In genomic region chr13:21259677-21260113, GRCm38 (mm10) we compare ENCODE assay signal across 8 mouse cellular contexts. TPM values are rescaled to one million over a fixed set of nuclear protein-coding genes. Genes with fewer than 3 reads are reported as not detected.
DNase-seq lines count a peak whose midpoint lies in the region; ATAC-seq and TF ChIP-seq lines count a peak whose summit lies in the region.

No protein-coding gene starts in this region.

- no peak overlapping the region for H3K9ac ChIP-seq in kidney, postnatal 0 days (ENCODE audit: low read depth, low read length)
- peak overlapping the region; percentile 72 for H3K9ac ChIP-seq in forebrain, embryonic 11.5 days (ENCODE audit: low read length)
- no peak overlapping the region for H3K9ac ChIP-seq in intestine, postnatal 0 days (ENCODE audit: low read depth, low read length)
- H3K9ac ChIP-seq in liver, postnatal 0 days (replicated peaks) = no peak overlapping the region
- no peak overlapping the region for H3K9ac ChIP-seq in stomach, embryonic 16.5 days (ENCODE audit: low read length)

- no peaks in the 10 kb centered on the region for H3K9me3 ChIP-seq in kidney, postnatal 0 days (replicated peaks; ENCODE audit: low read length)
- H3K9me3 ChIP-seq in forebrain, embryonic 11.5 days (ENCODE audit: control insufficient read depth, low read length) = no peaks in the 10 kb centered on the region
- H3K9me3 ChIP-seq in intestine, postnatal 0 days (ENCODE audit: control insufficient read depth) = no peaks in the 10 kb centered on the region
- H3K9me3 ChIP-seq in liver, postnatal 0 days (ENCODE audit: low read length) = no peaks in the 10 kb centered on the region
- no peaks in the 10 kb centered on the region for H3K9me3 ChIP-seq in stomach, embryonic 16.5 days (replicated peaks; ENCODE audit: control insufficient read depth, low read length)

- peak overlapping the region; percentile 34 for H3K4me3 ChIP-seq in kidney, postnatal 0 days (replicated peaks; ENCODE audit: low read depth, low read length)
- H3K4me3 ChIP-seq in forebrain, embryonic 11.5 days (ENCODE audit: low read depth, low read length) = peak overlapping the region; percentile 43
- peak overlapping the region; percentile 17; the same call in 1 of the 2 replicates for H3K4me3 ChIP-seq in intestine, postnatal 0 days (ENCODE audit: low read depth, low read length)
- peak overlapping the region; percentile 30 for H3K4me3 ChIP-seq in liver, postnatal 0 days (ENCODE audit: low read depth, low read length)
- H3K4me3 ChIP-seq in stomach, embryonic 16.5 days (replicated peaks; ENCODE audit: low read length) = peak overlapping the region; percentile 42

- ATAC-seq in kidney, postnatal 0 days (replicated peaks; ENCODE audit: low FRiP score, low read depth) = peak; percentile 75
- peak; percentile 92 for ATAC-seq in forebrain, embryonic 11.5 days (replicated peaks; ENCODE audit: low FRiP score)
- ATAC-seq in intestine, postnatal 0 days = no peak
- peak; percentile 39; the same call in 1 of the 2 replicates for ATAC-seq in liver, postnatal 0 days
- ATAC-seq in stomach, embryonic 16.5 days (ENCODE audit: insufficient read depth, low FRiP score) = no peak

- H3K27ac ChIP-seq in kidney, postnatal 0 days = no peak overlapping the region
- H3K27ac ChIP-seq in forebrain, embryonic 11.5 days (ENCODE audit: low read depth, low read length) = no peak overlapping the region
- no peak overlapping the region for H3K27ac ChIP-seq in intestine, postnatal 0 days (ENCODE audit: low read depth, low read length)
- no peak overlapping the region for H3K27ac ChIP-seq in liver, postnatal 0 days (ENCODE audit: low read depth)
- no peak overlapping the region for H3K27ac ChIP-seq in stomach, embryonic 16.5 days (ENCODE audit: low read length)

- peak; percentile 52 for DNase-seq in kidney, postnatal 0 days (ENCODE audit: low spot score)
- no peak for DNase-seq in kidney, adult 11 months
- DNase-seq in c-Kit-positive CD71-negative TER-119-negative erythroid progenitor cells, embryonic 14.5 days (ENCODE audit: low read depth) = peak; percentile 55
- peak; percentile 90 for DNase-seq in forebrain, embryonic 11.5 days (ENCODE audit: low spot score)
- no peak for DNase-seq in liver, postnatal 0 days
- DNase-seq in lung, postnatal 4 days = no peak

- no peaks in the 10 kb centered on the region; the same call in 1 of the 2 replicates for H3K27me3 ChIP-seq in kidney, postnatal 0 days (ENCODE audit: insufficient read depth, low read length)
- H3K27me3 ChIP-seq in forebrain, embryonic 11.5 days (ENCODE audit: control insufficient read depth, insufficient read depth, low read length) = peaks cover 2% of the 10 kb centered on the region; the same call in 1 of the 2 replicates
- H3K27me3 ChIP-seq in intestine, postnatal 0 days (replicated peaks; ENCODE audit: control insufficient read depth, insufficient read depth, low read length) = 0 out of 2 replicates have a peak, but pooled peaks cover 7% of the 10 kb centered on the region
- H3K27me3 ChIP-seq in liver, postnatal 0 days (ENCODE audit: insufficient read depth, low read length) = 0 out of 2 replicates have a peak, but pooled peaks cover 10% of the 10 kb centered on the region
- H3K27me3 ChIP-seq in stomach, embryonic 16.5 days (ENCODE audit: control insufficient read depth, insufficient read depth, low read length) = 0 out of 2 replicates have a peak, but pooled peaks cover 4% of the 10 kb centered on the region

- peak overlapping the region; percentile 60 for H3K4me2 ChIP-seq in kidney, postnatal 0 days (ENCODE audit: low read length)
- peak overlapping the region; percentile 50 for H3K4me2 ChIP-seq in forebrain, embryonic 11.5 days (ENCODE audit: low read depth, low read length, severe bottlenecking)
- peak overlapping the region; percentile 56 for H3K4me2 ChIP-seq in intestine, postnatal 0 days (replicated peaks; ENCODE audit: low read depth)
- H3K4me2 ChIP-seq in liver, postnatal 0 days (ENCODE audit: low read depth, low read length) = peak overlapping the region; percentile 62
- peak overlapping the region; percentile 61 for H3K4me2 ChIP-seq in stomach, embryonic 16.5 days (ENCODE audit: low read depth, low read length)

- under 1% methylated on average over 18 of the region's 18 CpGs for WGBS in kidney, postnatal 0 days
- WGBS in forebrain, embryonic 11.5 days = under 1% methylated on average over 18 of the region's 18 CpGs
- WGBS in intestine, postnatal 0 days = 0% methylated on average over 18 of the region's 18 CpGs
- WGBS in liver, postnatal 0 days (ENCODE audit: insufficient replicate concordance) = under 1% methylated on average over 18 of the region's 18 CpGs
- under 1% methylated on average over 18 of the region's 18 CpGs for WGBS in stomach, embryonic 16.5 days

- H3K36me3 ChIP-seq in kidney, postnatal 0 days (ENCODE audit: insufficient read depth, low read length) = no peaks in the 10 kb centered on the region
- H3K36me3 ChIP-seq in forebrain, embryonic 11.5 days (ENCODE audit: control insufficient read depth, insufficient read depth, low read length) = no peaks in the 10 kb centered on the region
- H3K36me3 ChIP-seq in intestine, postnatal 0 days (ENCODE audit: control insufficient read depth, insufficient read depth) = no peaks in the 10 kb centered on the region
- H3K36me3 ChIP-seq in liver, postnatal 0 days (replicated peaks; ENCODE audit: insufficient read depth, low read length) = no peaks in the 10 kb centered on the region
- H3K36me3 ChIP-seq in stomach, embryonic 16.5 days (ENCODE audit: control insufficient read depth, insufficient read depth, low read length) = no peaks in the 10 kb centered on the region

- TF ChIP-seq CTCF in kidney, postnatal 0 days (IDR thresholded peaks at IDR 0.05; ENCODE audit: low read depth) = no peak
- no peak for TF ChIP-seq CTCF in intestine, postnatal 0 days (IDR thresholded peaks at IDR 0.05; ENCODE audit: low read depth)
- TF ChIP-seq CTCF in liver, postnatal 0 days (IDR thresholded peaks at IDR 0.05; ENCODE audit: low read depth) = no peak

- peaks cover 9% of the 10 kb centered on the region for H3K4me1 ChIP-seq in kidney, postnatal 0 days (replicated peaks; ENCODE audit: insufficient read depth, low read length)
- 0 out of 2 replicates have a peak, but pooled peaks cover 2% of the 10 kb centered on the region for H3K4me1 ChIP-seq in forebrain, embryonic 11.5 days (replicated peaks; ENCODE audit: control insufficient read depth, insufficient read depth, low read length)
- 0 out of 2 replicates have a peak, but pooled peaks cover 4% of the 10 kb centered on the region for H3K4me1 ChIP-seq in intestine, postnatal 0 days (replicated peaks; ENCODE audit: control insufficient read depth, insufficient read depth, low read length)
- peaks cover 8% of the 10 kb centered on the region for H3K4me1 ChIP-seq in liver, postnatal 0 days (ENCODE audit: insufficient read depth)
- peaks cover 6% of the 10 kb centered on the region for H3K4me1 ChIP-seq in stomach, embryonic 16.5 days (ENCODE audit: control insufficient read depth, insufficient read depth, low read length)

- no peak for TF ChIP-seq EP300 in liver, postnatal 0 days (IDR thresholded peaks at IDR 0.05; ENCODE audit: low read depth)

RNA-seq across cellular contexts. Expression of gene Gpx5, which starts 32.8 kb away (rescaled TPM):
- not detected in 2 replicates for polyA plus RNA-seq in kidney, postnatal 0 days (2015; fragmentation: Nextera tagmentation; extraction: Ambion mirVana)
- not detected in 2 replicates for polyA plus RNA-seq in forebrain, embryonic 11.5 days (2014; fragmentation: Nextera tagmentation; extraction: Ambion mirVana)
- not detected in 2 replicates for polyA plus RNA-seq in intestine, postnatal 0 days (2015; fragmentation: Nextera tagmentation; extraction: Ambion mirVana)
- not detected in 2 replicates for polyA plus RNA-seq in liver, postnatal 0 days (2015; fragmentation: Nextera tagmentation; extraction: Ambion mirVana)
- polyA plus RNA-seq in stomach, embryonic 16.5 days (2015; fragmentation: Nextera tagmentation; extraction: Ambion mirVana) = not detected in 2 replicates

RNA-seq across cellular contexts. Expression of gene Gpx6, which starts 52.2 kb away (rescaled TPM):
- polyA plus RNA-seq in kidney, postnatal 0 days (2015; fragmentation: Nextera tagmentation; extraction: Ambion mirVana) = 57.5 and 67.8 TPM in 2 replicates
- polyA plus RNA-seq in forebrain, embryonic 11.5 days (2014; fragmentation: Nextera tagmentation; extraction: Ambion mirVana) = not detected in 2 replicates
- not detected in 2 replicates for polyA plus RNA-seq in intestine, postnatal 0 days (2015; fragmentation: Nextera tagmentation; extraction: Ambion mirVana)
- 0.08 and 0.18 TPM in 2 replicates for polyA plus RNA-seq in liver, postnatal 0 days (2015; fragmentation: Nextera tagmentation; extraction: Ambion mirVana)
- polyA plus RNA-seq in stomach, embryonic 16.5 days (2015; fragmentation: Nextera tagmentation; extraction: Ambion mirVana) = not detected in 2 replicates

Comparison
In these comparisons a context has a peak if more than half of its experiments do, and no peak if none do; other contexts are left out.
1. DNase-seq: peak in kidney, postnatal 0 days (single experiment), c-Kit-positive CD71-negative TER-119-negative erythroid progenitor cells, embryonic 14.5 days (single experiment) and forebrain, embryonic 11.5 days (single experiment); none in kidney, adult 11 months (single experiment), liver, postnatal 0 days (single experiment) and lung, postnatal 4 days (0 of 2).
2. ATAC-seq: peak in kidney, postnatal 0 days (single experiment), forebrain, embryonic 11.5 days (single experiment) and liver, postnatal 0 days (single experiment); none in intestine, postnatal 0 days (single experiment) and stomach, embryonic 16.5 days (single experiment).
3. RNA of gene Gpx6, which starts 52.2 kb away (polyA plus RNA-seq): 57.5 to 67.8 TPM in kidney, postnatal 0 days; 0.08 to 0.18 TPM in liver, postnatal 0 days, not detected in intestine, postnatal 0 days, not detected in forebrain, embryonic 11.5 days and not detected in stomach, embryonic 16.5 days; every median in the first group is over 10 times any median in the second.
4. Peak in every context shown above with its lines, with median percentiles within 50 percentile points of each other: H3K4me2 ChIP-seq and H3K4me3 ChIP-seq.